Mouse (Mus musculus) heart, postnatal 0 days (tissue): ENCODE data around the gene Gm10964.
"Not testable (repeated sequence)": the region's sequence is repeated elsewhere in the genome, so short reads cannot be mapped to it uniquely, and the experiment has no call there.

ENCODE experiments used
- CTCF ChIP-seq: IDR thresholded peaks from 2 replicates; pipeline ENCODE4 v1.5.1; 2016; ENCODE audit warnings: antibody characterized with exemption, control low read depth, low read depth
- EP300 ChIP-seq: IDR thresholded peaks from 2 replicates; pipeline ENCODE4 v1.6.1; 2016; ENCODE audit warnings: antibody characterized with exemption, low read depth

DNA sequence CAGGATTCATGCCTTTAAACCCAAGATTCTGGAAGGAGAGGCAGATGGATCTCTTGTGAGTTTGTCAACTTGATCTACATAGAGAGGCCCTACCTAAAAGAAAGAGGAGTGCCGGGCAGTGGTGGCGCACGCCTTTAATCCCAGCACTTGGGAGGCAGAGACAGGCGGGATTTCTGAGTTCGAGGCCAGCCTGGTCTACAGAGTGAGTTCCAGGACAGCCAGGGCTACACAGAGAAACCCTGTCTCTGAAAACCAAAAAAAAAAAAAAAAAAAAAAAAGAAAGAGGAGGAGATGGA lies 52.9 kb downstream of the Gm10964 start:
- TF ChIP-seq CTCF, EP300: not testable (repeated sequence)
